Comparison of ENCODE assay signal across 33 mouse cellular contexts in genomic region chr11:102464901-102465300, GRCm38 (mm10). TPM values are rescaled to one million over a fixed set of nuclear protein-coding genes. Genes with fewer than 3 reads are reported as not detected.
"Had no signal": no experiment of that assay in that cellular context is flagged by ENCODE, and none has a peak within 500 bp of the region (broad histone marks: within the 10 kb centered on the region; RNA-seq: fewer than 3 reads in every experiment).

No protein-coding gene starts in this region.

- H3K4me3 ChIP-seq: heart, embryonic 12.5 days; heart, embryonic 13.5 days; heart, embryonic 15.5 days; hindbrain, embryonic 12.5 days; hindbrain, embryonic 13.5 days; hindbrain, embryonic 15.5 days; intestine, embryonic 15.5 days; layer of hippocampus, adult 2 months; left cerebral cortex, adult 2 months had no signal

- H3K9me3 ChIP-seq: heart, embryonic 10.5 days; heart, embryonic 12.5 days; heart, embryonic 13.5 days; heart, embryonic 15.5 days; hindbrain, embryonic 10.5 days; hindbrain, embryonic 12.5 days; hindbrain, embryonic 13.5 days; hindbrain, embryonic 15.5 days; intestine, embryonic 15.5 days; kidney, embryonic 15.5 days had no signal

- DNase-seq: heart, postnatal 10 days; heart, postnatal 36 days; heart, postnatal 4 days; kidney, adult 11 months; kidney, adult 18-20 months; kidney, adult 2 months; kidney, adult 8-10 months; kidney, adult 9 months; kidney, postnatal 10 days; kidney, postnatal 14 days; kidney, postnatal 25 days; kidney, postnatal 36 days; layer of hippocampus, adult 9-11 months; layer of hippocampus, postnatal 36 days had no signal

- ATAC-seq: hindbrain, embryonic 16.5 days; hindbrain, postnatal 0 days; inflammation-experienced regulatory T-cells, adult 6 months; intestine, embryonic 15.5 days; intestine, embryonic 16.5 days; intestine, postnatal 0 days had no signal

- H3K27ac ChIP-seq: heart, embryonic 10.5 days; heart, embryonic 13.5 days; heart, embryonic 15.5 days; hindbrain, embryonic 10.5 days; hindbrain, embryonic 12.5 days; hindbrain, embryonic 13.5 days; hindbrain, embryonic 14.5 days; hindbrain, embryonic 15.5 days; hindbrain, postnatal 0 days; intestine, embryonic 15.5 days; kidney, embryonic 15.5 days; kidney, postnatal 0 days; left cerebral cortex, adult 2 months had no signal

- H3K27me3 ChIP-seq: heart, embryonic 15.5 days; intestine, embryonic 15.5 days had no signal

- H3K36me3 ChIP-seq: heart, embryonic 10.5 days; heart, embryonic 12.5 days; heart, embryonic 13.5 days; heart, embryonic 15.5 days; hindbrain, embryonic 10.5 days; hindbrain, embryonic 12.5 days; hindbrain, embryonic 13.5 days; hindbrain, embryonic 15.5 days; intestine, embryonic 15.5 days; kidney, embryonic 15.5 days had no signal

RNA-seq across cellular contexts. Expression of gene Fam171a2, which starts 17.4 kb away (rescaled TPM):
- polyA plus RNA-seq: inflammation-experienced regulatory T-cells, adult 6 months had no signal
